Mouse (Mus musculus) heart, adult 8-10 months (tissue): ENCODE data around the gene Fmod. TPM values are rescaled to one million over a fixed set of nuclear protein-coding genes. Genes with fewer than 3 reads are reported as not detected.

Experiments used
- DNase-seq: peaks from one replicate; pipeline ENCODE4 v3.0.0; 2022; ENCODE audit warnings: low spot score
- total RNA-seq, 4 experiments: library from RNA; stranded (reverse); gene quantifications; 2 replicates each; pipeline ENCODE4 v1.2.4; 2022

Fmod gene
- total RNA-seq, 4 experiments from 2014 or later = 5.9 to 14.1 (median 8.2) TPM

GRCm38 (mm10) chr1:134075532-134075931 is 38.5 kb downstream of the Fmod start:
- no peak for DNase-seq

- DNase-seq = no peak
Observed at GRCm38 (mm10) chr1:134076789-134077188, 39.7 kb downstream of the Fmod start.

- peak; percentile 66 for DNase-seq
Observed at GRCm38 (mm10) chr1:134077389-134078060, 40.5 kb downstream of the Fmod start.

GRCm38 (mm10) chr1:134078061-134078795 is 41.2 kb downstream of the Fmod start:
- no peak for DNase-seq

- peak; percentile 98 for DNase-seq
Observed at GRCm38 (mm10) chr1:134078802-134079476, 41.9 kb downstream of the Fmod start, which contains the start of gene Btg2. Gene Btg2, minus strand, starts transcription at chr1:134079120.

GRCm38 (mm10) chr1:134079477-134080163 is 42.6 kb downstream of the Fmod start:
- DNase-seq = peak; percentile 88

GRCm38 (mm10) chr1:134080406-134080805 is 43.4 kb downstream of the Fmod start:
- DNase-seq = no peak

GRCm38 (mm10) chr1:134080881-134081450 is 43.9 kb downstream of the Fmod start:
- DNase-seq = no peak

GRCm38 (mm10) chr1:134082987-134083516 is 46.0 kb downstream of the Fmod start:
- peak; percentile 77 for DNase-seq

GRCm38 (mm10) chr1:134083676-134084075 is 46.6 kb downstream of the Fmod start:
- DNase-seq = no peak

- DNase-seq = no peak
Observed at GRCm38 (mm10) chr1:134084128-134084527, 47.1 kb downstream of the Fmod start.

GRCm38 (mm10) chr1:134086017-134086416 is 49.0 kb downstream of the Fmod start:
- DNase-seq = no peak

GRCm38 (mm10) chr1:134086811-134087398 is 49.9 kb downstream of the Fmod start:
- no peak for DNase-seq

- DNase-seq = no peak
Observed at GRCm38 (mm10) chr1:134089074-134089473, 52.0 kb downstream of the Fmod start.

GRCm38 (mm10) chr1:134091851-134092250 is 54.8 kb downstream of the Fmod start:
- no peak for DNase-seq

- peak; percentile 57 for DNase-seq
Observed at GRCm38 (mm10) chr1:134092368-134092767, 55.3 kb downstream of the Fmod start.

- peak; percentile 94 for DNase-seq
Observed at GRCm38 (mm10) chr1:134092852-134093770, 56.1 kb downstream of the Fmod start.

GRCm38 (mm10) chr1:134093771-134094526 is 56.9 kb downstream of the Fmod start:
- DNase-seq = peak; percentile 68

- no peak for DNase-seq
Observed at GRCm38 (mm10) chr1:134095033-134095612, 58.1 kb downstream of the Fmod start.
